Mouse (Mus musculus): ENCODE measurements around the gene Fam19a5. TPM values are rescaled to one million over a fixed set of nuclear protein-coding genes. Genes with fewer than 3 reads are reported as not detected.
A peak's percentile ranks its signal among the peaks of the same experiment; 100 is the strongest.

Gene Fam19a5
- polyA plus RNA-seq, 1 experiment from 2014 or later, result 2.6 TPM

- no peak overlapping the region for H3K27ac ChIP-seq (ENCODE audit: low read length)
- 62% methylated on average over 14 of the region's 14 CpGs for WGBS
- no peak overlapping the region for H3K9ac ChIP-seq (ENCODE audit: low read length)
- H3K27me3 ChIP-seq (ENCODE audit: control insufficient read depth, insufficient read depth, low read length), result no peaks in the 10 kb centered on the region
- H3K4me1 ChIP-seq (ENCODE audit: control insufficient read depth, insufficient read depth, low read length), result no peaks in the 10 kb centered on the region
- no peaks in the 10 kb centered on the region for H3K36me3 ChIP-seq (ENCODE audit: control insufficient read depth, insufficient read depth, low read length)
- H3K9me3 ChIP-seq (replicated peaks; ENCODE audit: control insufficient read depth, low read length), result no peaks in the 10 kb centered on the region
- H3K4me2 ChIP-seq (ENCODE audit: low read depth, low read length), result no peak overlapping the region
- ATAC-seq (ENCODE audit: insufficient read depth, low FRiP score), result no peak
- H3K4me3 ChIP-seq (replicated peaks; ENCODE audit: low read length), result no peak overlapping the region
These were observed 154.6 kb downstream of the Fam19a5 start for GRCm38 (mm10) chr15:87698562-87699320.

GRCm38 (mm10) chr15:87702821-87703220 lies 158.7 kb downstream of the Fam19a5 start:
- no peak for ATAC-seq (ENCODE audit: insufficient read depth, low FRiP score)
- 85% methylated on average over 1 of the region's 1 CpGs for WGBS

GRCm38 (mm10) chr15:87703334-87703733 lies 159.2 kb downstream of the Fam19a5 start:
- no peak overlapping the region for H3K4me3 ChIP-seq (replicated peaks; ENCODE audit: low read length)
- no peak for ATAC-seq (ENCODE audit: insufficient read depth, low FRiP score)
- WGBS, result 85% methylated on average over 3 of the region's 3 CpGs
- H3K27me3 ChIP-seq (ENCODE audit: control insufficient read depth, insufficient read depth, low read length), result no peaks in the 10 kb centered on the region
- no peaks in the 10 kb centered on the region for H3K9me3 ChIP-seq (replicated peaks; ENCODE audit: control insufficient read depth, low read length)
- H3K4me1 ChIP-seq (ENCODE audit: control insufficient read depth, insufficient read depth, low read length), result no peaks in the 10 kb centered on the region
- H3K9ac ChIP-seq (ENCODE audit: low read length), result no peak overlapping the region
- no peak overlapping the region for H3K27ac ChIP-seq (ENCODE audit: low read length)
- no peaks in the 10 kb centered on the region for H3K36me3 ChIP-seq (ENCODE audit: control insufficient read depth, insufficient read depth, low read length)
- H3K4me2 ChIP-seq (ENCODE audit: low read depth, low read length), result no peak overlapping the region

More at GRCm38 (mm10) chr15:87702821-87703220, 158.7 kb downstream of the Fam19a5 start:
- H3K9me3 ChIP-seq (replicated peaks; ENCODE audit: control insufficient read depth, low read length), result no peaks in the 10 kb centered on the region
- no peak overlapping the region for H3K9ac ChIP-seq (ENCODE audit: low read length)
- H3K4me3 ChIP-seq (replicated peaks; ENCODE audit: low read length), result no peak overlapping the region
- H3K4me1 ChIP-seq (ENCODE audit: control insufficient read depth, insufficient read depth, low read length), result no peaks in the 10 kb centered on the region
- no peak overlapping the region for H3K4me2 ChIP-seq (ENCODE audit: low read depth, low read length)
- no peaks in the 10 kb centered on the region for H3K36me3 ChIP-seq (ENCODE audit: control insufficient read depth, insufficient read depth, low read length)
- no peak overlapping the region for H3K27ac ChIP-seq (ENCODE audit: low read length)
- H3K27me3 ChIP-seq (ENCODE audit: control insufficient read depth, insufficient read depth, low read length), result no peaks in the 10 kb centered on the region

GRCm38 (mm10) chr15:87711790-87712189 lies 167.7 kb downstream of the Fam19a5 start:
- no peak overlapping the region for H3K9ac ChIP-seq (ENCODE audit: low read length)
- H3K4me2 ChIP-seq (ENCODE audit: low read depth, low read length), result no peak overlapping the region
- no peak overlapping the region for H3K27ac ChIP-seq (ENCODE audit: low read length)
- H3K4me3 ChIP-seq (replicated peaks; ENCODE audit: low read length), result no peak overlapping the region
- H3K4me1 ChIP-seq (ENCODE audit: control insufficient read depth, insufficient read depth, low read length), result no peaks in the 10 kb centered on the region
- no peaks in the 10 kb centered on the region for H3K9me3 ChIP-seq (replicated peaks; ENCODE audit: control insufficient read depth, low read length)
- no peak for ATAC-seq (ENCODE audit: insufficient read depth, low FRiP score)
- no peaks in the 10 kb centered on the region for H3K27me3 ChIP-seq (ENCODE audit: control insufficient read depth, insufficient read depth, low read length)
- H3K36me3 ChIP-seq (ENCODE audit: control insufficient read depth, insufficient read depth, low read length), result no peaks in the 10 kb centered on the region
- 55% methylated on average over 4 of the region's 4 CpGs for WGBS

GRCm38 (mm10) chr15:87712221-87712620 lies 168.1 kb downstream of the Fam19a5 start:
- 74% methylated on average over 8 of the region's 8 CpGs for WGBS
- no peak overlapping the region for H3K4me2 ChIP-seq (ENCODE audit: low read depth, low read length)
- H3K27me3 ChIP-seq (ENCODE audit: control insufficient read depth, insufficient read depth, low read length), result no peaks in the 10 kb centered on the region
- no peaks in the 10 kb centered on the region for H3K9me3 ChIP-seq (replicated peaks; ENCODE audit: control insufficient read depth, low read length)
- no peaks in the 10 kb centered on the region for H3K4me1 ChIP-seq (ENCODE audit: control insufficient read depth, insufficient read depth, low read length)
- no peak overlapping the region for H3K9ac ChIP-seq (ENCODE audit: low read length)
- ATAC-seq (ENCODE audit: insufficient read depth, low FRiP score), result no peak
- H3K4me3 ChIP-seq (replicated peaks; ENCODE audit: low read length), result no peak overlapping the region
- no peaks in the 10 kb centered on the region for H3K36me3 ChIP-seq (ENCODE audit: control insufficient read depth, insufficient read depth, low read length)
- no peak overlapping the region for H3K27ac ChIP-seq (ENCODE audit: low read length)

- Histone ChIP-seq H3K4me2 (ENCODE audit: low read depth, low read length) (no peak overlapping the region), H3K4me3 (replicated peaks; ENCODE audit: low read length) (no peak overlapping the region), H3K9ac (ENCODE audit: low read length) (no peak overlapping the region), H3K27ac (ENCODE audit: low read length) (no peak overlapping the region), H3K36me3 (ENCODE audit: control insufficient read depth, insufficient read depth, low read length) (no peaks in the 10 kb centered on the region), H3K27me3 (ENCODE audit: control insufficient read depth, insufficient read depth, low read length) (no peaks in the 10 kb centered on the region), H3K9me3 (replicated peaks; ENCODE audit: control insufficient read depth, low read length) (no peaks in the 10 kb centered on the region), H3K4me1 (ENCODE audit: control insufficient read depth, insufficient read depth, low read length) (no peaks in the 10 kb centered on the region)
- WGBS, result 61% methylated on average over 9 of the region's 9 CpGs
- ATAC-seq (ENCODE audit: insufficient read depth, low FRiP score), result peak; percentile 30; the same call in 1 of the 2 replicates
These were observed 171.1 kb downstream of the Fam19a5 start for GRCm38 (mm10) chr15:87715037-87715676.

GRCm38 (mm10) chr15:87717056-87717455 lies 173.0 kb downstream of the Fam19a5 start:
- ATAC-seq (ENCODE audit: insufficient read depth, low FRiP score), result no peak
- no peak overlapping the region for H3K4me2 ChIP-seq (ENCODE audit: low read depth, low read length)
- H3K36me3 ChIP-seq (ENCODE audit: control insufficient read depth, insufficient read depth, low read length), result no peaks in the 10 kb centered on the region
- H3K27ac ChIP-seq (ENCODE audit: low read length), result no peak overlapping the region
- WGBS, result 51% methylated on average over 5 of the region's 5 CpGs
- no peaks in the 10 kb centered on the region for H3K27me3 ChIP-seq (ENCODE audit: control insufficient read depth, insufficient read depth, low read length)
- no peaks in the 10 kb centered on the region for H3K4me1 ChIP-seq (ENCODE audit: control insufficient read depth, insufficient read depth, low read length)
- H3K9ac ChIP-seq (ENCODE audit: low read length), result no peak overlapping the region
- H3K4me3 ChIP-seq (replicated peaks; ENCODE audit: low read length), result no peak overlapping the region
- H3K9me3 ChIP-seq (replicated peaks; ENCODE audit: control insufficient read depth, low read length), result no peaks in the 10 kb centered on the region

GRCm38 (mm10) chr15:87723455-87723986 lies 179.4 kb downstream of the Fam19a5 start:
- ATAC-seq (ENCODE audit: insufficient read depth, low FRiP score), result 0 out of 2 replicates have a peak, but pooled peaks have one; percentile 12

GRCm38 (mm10) chr15:87726657-87727236 lies 182.6 kb downstream of the Fam19a5 start:
- ATAC-seq (ENCODE audit: insufficient read depth, low FRiP score), result no peak
- Histone ChIP-seq H3K4me1 (ENCODE audit: control insufficient read depth, insufficient read depth, low read length) (no peaks in the 10 kb centered on the region), H3K4me3 (replicated peaks; ENCODE audit: low read length) (no peak overlapping the region), H3K36me3 (ENCODE audit: control insufficient read depth, insufficient read depth, low read length) (no peaks in the 10 kb centered on the region), H3K27me3 (ENCODE audit: control insufficient read depth, insufficient read depth, low read length) (no peaks in the 10 kb centered on the region), H3K9ac (ENCODE audit: low read length) (no peak overlapping the region), H3K9me3 (replicated peaks; ENCODE audit: control insufficient read depth, low read length) (no peaks in the 10 kb centered on the region), H3K27ac (ENCODE audit: low read length) (no peak overlapping the region), H3K4me2 (ENCODE audit: low read depth, low read length) (no peak overlapping the region)
- 69% methylated on average over 20 of the region's 20 CpGs for WGBS

More at GRCm38 (mm10) chr15:87723455-87723986, 179.4 kb downstream of the Fam19a5 start:
- Histone ChIP-seq H3K27ac (ENCODE audit: low read length) (no peak overlapping the region), H3K9me3 (replicated peaks; ENCODE audit: control insufficient read depth, low read length) (no peaks in the 10 kb centered on the region), H3K4me2 (ENCODE audit: low read depth, low read length) (no peak overlapping the region), H3K9ac (ENCODE audit: low read length) (no peak overlapping the region), H3K27me3 (ENCODE audit: control insufficient read depth, insufficient read depth, low read length) (no peaks in the 10 kb centered on the region), H3K4me3 (replicated peaks; ENCODE audit: low read length) (no peak overlapping the region), H3K36me3 (ENCODE audit: control insufficient read depth, insufficient read depth, low read length) (no peaks in the 10 kb centered on the region), H3K4me1 (ENCODE audit: control insufficient read depth, insufficient read depth, low read length) (no peaks in the 10 kb centered on the region)
- WGBS, result 76% methylated on average over 5 of the region's 5 CpGs
